Mouse (Mus musculus) left cerebral cortex, adult 8-10 months (tissue): ENCODE data around the gene Kremen2. TPM values are rescaled to one million over a fixed set of nuclear protein-coding genes. Genes with fewer than 3 reads are reported as not detected.

ENCODE experiments used
- DNase-seq, 2 experiments: peaks; one replicate each; pipeline ENCODE4 v3.0.0; 2022; ENCODE audit warnings: low spot score in 2 of 2
- total RNA-seq, 4 experiments: library from RNA; stranded (reverse); gene quantifications; 2 replicates each; pipeline ENCODE4 v1.2.4; 2022

Gene Kremen2
- total RNA-seq, 4 experiments from 2014 or later: 0.78 to 1.4 (median 1.0) TPM

DNA sequence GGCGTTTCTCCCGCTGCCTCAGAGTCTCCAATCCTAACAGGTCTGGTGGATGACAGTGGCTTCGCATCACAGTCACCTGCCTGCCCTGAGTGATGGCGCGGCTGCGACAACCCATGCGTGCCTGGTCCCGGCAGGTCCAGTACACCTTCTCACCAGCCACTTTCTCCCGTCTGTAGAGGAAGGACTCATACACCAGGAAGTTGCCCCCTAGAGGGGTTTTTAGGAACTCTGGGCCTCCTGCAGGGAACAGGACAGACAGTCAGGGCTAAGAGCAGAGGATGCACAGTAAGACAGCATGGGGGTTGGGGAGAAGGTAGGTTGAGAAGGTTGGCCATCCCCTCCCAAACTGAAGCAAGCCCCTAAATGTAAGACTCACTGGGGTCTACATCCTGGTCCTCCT is 14.6 kb upstream of the Kremen2 start:
- no peak for DNase-seq

DNA sequence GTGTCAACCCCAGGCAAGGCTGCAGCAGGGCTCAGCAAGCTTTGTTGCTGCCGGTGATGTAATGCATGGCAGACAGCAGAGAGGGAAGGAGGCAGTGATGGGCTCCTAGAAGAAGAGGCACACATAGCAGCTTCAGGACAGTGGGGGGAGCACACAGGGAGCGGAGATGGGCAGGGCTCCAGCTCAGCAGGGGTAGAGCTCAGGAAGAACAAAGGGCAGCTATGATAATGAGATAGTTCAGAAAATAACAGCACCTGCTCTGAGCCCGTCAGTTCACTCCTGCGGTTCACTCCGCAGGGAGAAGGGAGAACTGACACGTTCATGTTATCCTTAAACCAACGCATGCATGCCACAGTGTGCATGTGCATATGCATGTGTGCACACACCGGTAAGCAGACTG is 13.2 kb upstream of the Kremen2 start:
- no peak for DNase-seq

DNA sequence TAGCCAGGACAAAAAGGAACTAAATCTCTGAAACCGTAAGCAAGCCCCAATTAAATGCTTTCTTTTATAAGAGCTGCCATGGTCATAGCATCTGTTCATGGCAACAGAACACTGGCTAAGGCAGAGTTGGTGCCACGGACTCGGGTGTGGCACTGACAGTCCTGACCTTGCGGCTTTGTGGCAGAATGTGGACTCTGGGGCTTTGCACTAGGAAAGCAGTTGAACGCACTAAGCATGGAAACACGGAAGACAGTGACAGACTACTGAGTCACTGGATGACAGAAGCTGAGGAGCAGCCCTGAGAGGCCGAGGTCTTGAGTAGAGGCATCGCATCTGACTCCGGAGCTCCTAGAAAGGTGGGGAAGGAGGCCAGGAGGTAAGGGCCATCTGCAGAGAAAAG is 11.9 kb upstream of the Kremen2 start:
- no peak for DNase-seq

- DNase-seq: no peak
These were observed 10.1 kb upstream of the Kremen2 start for GRCm38 (mm10) chr17:23755689-23756088.

- no peak for DNase-seq
These were observed 4.0 kb upstream of the Kremen2 start for GRCm38 (mm10) chr17:23749400-23750191.

DNA sequence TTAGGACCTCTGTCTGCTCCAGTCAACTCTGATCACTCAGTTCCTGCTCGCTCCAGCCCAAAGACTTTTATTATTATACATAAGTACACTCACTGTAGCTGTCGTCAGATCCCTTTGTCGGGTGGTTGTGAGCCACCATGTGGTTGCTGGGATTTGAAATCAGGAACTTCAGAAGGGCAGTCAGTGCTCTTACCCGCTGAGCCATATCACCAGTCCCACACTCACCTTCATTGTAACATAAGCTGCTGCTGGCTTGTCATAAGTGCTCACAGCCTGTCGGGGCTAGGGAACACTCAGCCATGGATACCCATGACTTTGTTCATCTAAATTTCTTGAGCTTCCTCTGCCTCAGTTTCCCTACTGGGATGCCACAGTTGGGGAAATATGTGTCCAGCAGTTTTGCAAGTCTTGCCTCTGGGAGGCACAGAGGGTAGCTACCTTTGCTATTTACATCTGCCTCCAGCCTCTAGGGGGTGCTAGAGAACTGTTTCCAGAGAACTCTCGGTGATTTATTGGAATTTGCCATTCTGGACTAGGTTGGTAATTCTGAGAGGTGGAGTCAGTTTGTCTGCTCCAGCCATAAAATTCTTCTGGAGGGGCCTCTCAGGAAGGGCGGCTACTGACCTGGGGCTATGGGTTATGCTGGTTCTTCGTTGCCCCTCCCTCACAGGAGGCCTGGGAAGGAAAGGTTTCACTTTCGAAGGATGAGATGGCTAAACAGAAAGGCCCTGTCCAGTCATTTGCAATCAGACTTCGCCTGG is 3.2 kb upstream of the Kremen2 start:
- no peak for DNase-seq

DNA sequence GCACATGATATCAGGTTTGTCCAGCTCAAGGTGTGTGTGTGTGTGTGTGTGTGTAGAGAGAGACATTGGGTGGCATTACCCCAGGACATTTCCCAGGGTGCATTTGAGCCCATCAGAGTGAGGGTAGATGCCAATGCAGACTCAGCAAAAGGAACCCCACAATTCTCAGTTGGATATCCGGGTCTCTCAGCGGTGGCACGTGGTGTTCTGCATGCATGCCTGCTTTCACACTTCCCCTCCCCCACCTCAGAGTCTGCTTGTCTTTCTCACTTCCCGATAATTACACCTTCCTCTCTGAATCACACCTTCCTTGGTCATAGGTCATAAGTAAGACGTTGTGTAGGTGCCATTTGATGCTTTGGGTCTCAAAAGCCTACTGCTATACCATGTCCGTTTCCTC is 2.4 kb upstream of the Kremen2 start:
- no peak for DNase-seq

- DNase-seq: no peak
These were observed 1.8 kb upstream of the Kremen2 start for GRCm38 (mm10) chr17:23747471-23747870.

DNA sequence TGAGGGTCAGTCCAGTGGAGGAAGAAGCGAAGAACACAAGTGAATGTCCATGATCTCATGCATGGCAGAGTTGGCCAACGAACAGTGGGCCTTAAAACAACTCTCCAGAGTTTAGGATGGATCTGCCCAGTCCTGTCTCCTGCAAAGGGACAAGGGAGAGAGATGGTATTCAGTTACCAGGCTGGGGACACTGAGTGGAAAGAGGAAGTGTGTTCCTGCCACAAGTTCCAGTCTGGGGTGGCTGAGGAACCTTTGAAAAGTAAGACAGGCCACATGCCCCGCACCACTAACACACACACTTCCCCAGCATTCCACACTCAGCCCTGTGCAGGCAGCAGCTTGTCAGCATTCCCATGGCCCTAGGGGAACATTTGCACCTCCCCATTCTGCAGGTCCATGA is 1.1 kb upstream of the Kremen2 start:
- no peak for DNase-seq

DNA sequence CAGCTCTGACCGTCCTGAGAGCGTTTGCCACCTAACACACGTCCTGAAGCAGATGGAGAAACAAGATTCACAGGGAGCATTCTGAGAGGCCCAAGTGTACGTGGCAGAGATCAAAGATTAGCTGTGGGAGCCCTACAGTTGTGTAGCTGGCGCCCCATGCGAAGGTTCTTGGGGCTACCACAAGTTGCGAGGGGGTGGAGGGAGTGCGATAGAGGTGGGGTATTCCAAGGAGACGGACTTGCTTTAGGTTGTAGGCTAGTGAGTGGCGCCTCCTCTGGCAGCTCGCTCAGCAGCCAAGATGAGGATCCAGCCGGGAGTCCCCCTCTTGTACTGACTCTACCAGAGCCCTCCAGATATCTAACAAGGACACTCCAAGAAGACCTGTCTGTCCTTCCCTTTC is 678 bp upstream of the Kremen2 start:
- DNase-seq: no peak

DNA sequence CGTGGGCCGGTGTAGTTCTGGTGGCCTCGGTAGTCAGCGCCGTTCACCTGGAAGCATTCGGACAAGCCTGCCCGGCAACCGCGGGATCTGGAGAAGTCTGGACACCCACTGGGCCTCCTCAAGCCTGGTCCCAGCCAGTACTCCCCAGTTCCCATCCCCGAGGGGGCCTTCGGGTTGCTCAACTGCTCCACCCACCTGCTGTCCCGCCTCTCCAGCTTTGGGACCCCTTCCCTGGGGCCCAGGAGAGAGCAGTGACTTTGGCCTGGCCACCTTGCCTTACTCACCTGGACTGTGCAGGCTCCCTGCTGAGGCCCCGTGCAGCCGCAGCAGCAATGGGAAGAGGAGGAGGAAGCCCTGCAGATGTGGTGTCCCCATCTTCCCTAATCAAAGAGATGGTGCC is 982 bp downstream of the Kremen2 start:
- no peak for DNase-seq

DNA sequence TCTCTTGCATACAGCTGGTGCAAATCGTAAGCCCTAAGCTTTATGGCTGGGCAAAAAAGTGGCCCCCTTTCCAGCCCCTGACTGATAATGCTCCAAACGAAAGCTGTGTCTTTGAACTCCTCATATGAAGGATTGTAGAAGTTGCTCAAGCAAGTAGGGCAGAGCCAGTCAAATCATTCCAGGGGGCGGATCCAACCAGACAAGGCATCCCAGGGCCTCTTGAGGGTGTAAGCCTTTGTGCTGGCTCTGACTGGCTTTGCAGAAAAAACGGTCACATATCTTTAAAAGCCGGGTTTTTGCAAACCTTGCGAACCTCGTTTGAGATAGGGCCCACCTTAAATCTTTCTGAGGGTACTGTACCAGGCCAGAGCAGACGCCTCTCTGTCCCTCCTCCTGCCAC is 1.6 kb downstream of the Kremen2 start:
- no peak for DNase-seq

GRCm38 (mm10) chr17:23742941-23743340 is 2.7 kb downstream of the Kremen2 start:
- no peak for DNase-seq

DNA sequence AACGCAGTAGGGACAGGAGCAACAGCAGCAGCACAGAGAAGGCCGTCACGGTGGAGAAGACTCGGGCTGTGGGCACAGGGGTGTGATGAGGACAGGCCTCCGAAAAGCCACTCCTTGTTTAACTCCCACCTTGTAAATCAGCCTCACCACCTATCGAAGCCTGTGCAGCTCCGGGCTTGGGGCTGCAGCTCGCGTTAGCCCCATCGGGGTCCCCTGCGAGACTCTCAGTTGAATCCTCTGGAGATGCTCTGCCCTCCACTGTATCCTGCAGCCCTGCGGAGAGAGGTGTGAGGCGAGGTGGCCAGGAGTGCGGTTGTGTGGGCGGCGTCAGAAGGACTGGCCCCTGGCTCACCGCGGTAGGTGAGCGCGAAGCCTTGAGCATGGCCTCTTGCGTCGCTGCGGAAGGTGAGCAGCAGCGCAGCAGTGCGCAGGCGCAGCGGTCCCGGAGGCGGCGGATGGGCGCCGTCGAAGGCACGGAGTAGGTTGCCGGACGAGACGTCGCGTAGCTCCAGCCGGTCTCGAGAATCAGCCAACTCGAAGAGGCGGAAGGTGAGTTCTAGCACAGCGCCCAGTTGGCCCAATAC is 3.3 kb downstream of the Kremen2 start:
- no peak for DNase-seq

- DNase-seq: no peak
These were observed 4.0 kb downstream of the Kremen2 start for GRCm38 (mm10) chr17:23741359-23742209.

- DNase-seq: no peak
These were observed 5.0 kb downstream of the Kremen2 start, which contains the start of gene Paqr4 for GRCm38 (mm10) chr17:23740598-23741021. TSS of gene Paqr4 (minus strand) at chr17:23740867.

DNA sequence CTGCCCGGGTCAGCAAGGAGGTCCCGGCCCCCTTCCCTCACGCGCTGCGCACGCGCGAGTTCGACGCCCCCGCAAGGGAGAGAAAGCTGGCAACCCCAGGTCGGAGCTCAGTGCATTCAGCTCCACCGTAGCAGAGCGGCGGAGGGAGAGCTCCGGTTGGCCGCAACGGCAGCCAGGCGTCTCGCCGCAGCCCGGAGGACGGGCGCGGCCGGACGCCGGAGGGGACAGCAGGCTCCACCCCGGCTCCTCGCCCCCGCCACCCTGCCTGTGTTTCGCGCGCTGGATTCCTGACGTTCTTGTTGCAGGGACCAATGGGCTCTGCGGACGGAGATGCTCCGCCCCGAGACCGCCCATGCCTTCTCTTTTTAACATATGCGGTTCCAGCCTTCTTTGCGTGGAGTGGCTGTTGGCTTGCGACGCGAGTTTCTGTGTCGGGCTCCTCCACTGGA is 5.5 kb downstream of the Kremen2 start:
- DNase-seq: peak; percentile 81 to 94

- peak in 1 of 2 experiments; percentile 62 for DNase-seq
These were observed 6.2 kb downstream of the Kremen2 start for GRCm38 (mm10) chr17:23739202-23740135.

DNA sequence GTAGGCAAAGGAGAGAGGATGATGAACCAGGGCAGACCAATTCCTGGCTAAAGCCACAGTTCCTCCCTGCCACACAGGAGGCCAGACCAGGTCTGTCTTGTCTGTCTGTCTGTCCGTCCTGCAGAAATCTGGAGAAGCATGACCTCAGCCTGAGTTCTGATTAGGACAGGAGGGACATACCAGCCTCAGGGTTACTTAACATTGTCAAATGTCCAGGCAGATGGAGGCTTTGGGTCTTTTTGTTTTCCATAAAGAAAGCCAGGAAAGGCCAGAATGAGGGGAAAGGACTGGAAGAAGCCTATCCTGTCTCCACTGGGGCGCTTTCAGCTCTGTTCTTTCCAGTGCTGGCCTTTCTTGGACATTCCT is 6.8 kb downstream of the Kremen2 start:
- DNase-seq: no peak
